Mouse (Mus musculus): Measurements from ENCODE around the gene Bcl7c.

GRCm38 (mm10) chr7:127649206-127649605, 59.5 kb downstream of the Bcl7c start:
- TF ChIP-seq CTCF (conservative IDR thresholded peaks at IDR 0.05 in 1 of 2, IDR thresholded peaks at IDR 0.05 in 1 of 2; ENCODE audit: low read depth in 2 of 2, low read length in 2 of 2) (no peak), ZKSCAN1 (IDR thresholded peaks at IDR 0.05; ENCODE audit: borderline replicate concordance, low read depth, low read length) (no peak), USF2 (conservative IDR thresholded peaks at IDR 0.05; ENCODE audit: low read depth, low read length) (no peak)
